Mouse (Mus musculus): ENCODE data around the gene Smad3. TPM values are rescaled to one million over a fixed set of nuclear protein-coding genes. Genes with fewer than 3 reads are reported as not detected.

The Smad3 gene
- total and polyA plus RNA-seq, 3 experiments: 7.5 to 10.2 TPM; not detected in 1

DNA sequence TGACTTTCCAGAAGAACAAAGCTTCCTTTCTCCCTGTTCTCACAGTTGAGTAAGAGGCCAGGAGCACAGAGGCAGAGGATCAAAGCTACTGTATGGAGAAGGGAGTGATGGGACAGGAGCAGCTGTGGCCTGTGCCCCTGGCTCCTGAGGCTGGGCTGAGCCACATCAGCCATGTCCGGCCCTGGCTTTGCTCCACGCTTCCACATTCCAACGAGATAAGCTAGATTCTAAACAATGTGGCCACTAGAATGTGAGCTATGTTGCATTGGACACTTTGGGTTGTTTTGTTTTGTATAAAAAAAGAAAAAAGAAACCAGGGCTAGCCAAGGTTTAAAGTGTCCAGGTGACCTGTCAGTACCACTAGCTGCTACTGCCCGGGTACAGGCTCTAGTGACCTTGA lies 100.6 kb downstream of the Smad3 start:
- Histone ChIP-seq H3K27ac (ENCODE audit: control insufficient read depth, low read depth, low read length) (no peak overlapping the region), H3K9me3 (replicated peaks; ENCODE audit: insufficient read depth, low read length) (no peaks in the 10 kb centered on the region), H3K36me3 (ENCODE audit: control insufficient read depth in 1 of 2, insufficient read depth in 2 of 2, low read length in 2 of 2) (no peaks in the 10 kb centered on the region), H3K79me2 (ENCODE audit: control insufficient read depth, insufficient read depth, low read length, poor library complexity) (no peaks in the 10 kb centered on the region), H3K9ac (ENCODE audit: control insufficient read depth, low read depth, low read length, poor library complexity, severe bottlenecking) (no peak overlapping the region), H3K4me3 (ENCODE audit: control insufficient read depth in 1 of 2, insufficient read depth in 1 of 2, low read depth in 2 of 2, low read length in 2 of 2) (no peak overlapping the region), H3K27me3 (ENCODE audit: control insufficient read depth in 1 of 2, insufficient read depth in 2 of 2, low read length in 2 of 2) (no peaks in the 10 kb centered on the region), H3K4me1 (ENCODE audit: control insufficient read depth in 1 of 2, insufficient read depth in 2 of 2, low read length in 2 of 2) (no peaks in the 10 kb centered on the region)
- no peak for DNase-seq (ENCODE audit: low read depth, low spot score)
- TF ChIP-seq E2F4 (IDR thresholded peaks at IDR 0.05; ENCODE audit: borderline replicate concordance, low read depth, low read length): no peak
- no peak for TF ChIP-seq ETS1 (IDR thresholded peaks at IDR 0.05; ENCODE audit: low read depth, low read length)
- no peak for TF ChIP-seq TAL1 (IDR thresholded peaks at IDR 0.05; ENCODE audit: low read length)
- TF ChIP-seq ZMIZ1 (IDR thresholded peaks at IDR 0.05; ENCODE audit: low read depth, low read length): no peak

DNA sequence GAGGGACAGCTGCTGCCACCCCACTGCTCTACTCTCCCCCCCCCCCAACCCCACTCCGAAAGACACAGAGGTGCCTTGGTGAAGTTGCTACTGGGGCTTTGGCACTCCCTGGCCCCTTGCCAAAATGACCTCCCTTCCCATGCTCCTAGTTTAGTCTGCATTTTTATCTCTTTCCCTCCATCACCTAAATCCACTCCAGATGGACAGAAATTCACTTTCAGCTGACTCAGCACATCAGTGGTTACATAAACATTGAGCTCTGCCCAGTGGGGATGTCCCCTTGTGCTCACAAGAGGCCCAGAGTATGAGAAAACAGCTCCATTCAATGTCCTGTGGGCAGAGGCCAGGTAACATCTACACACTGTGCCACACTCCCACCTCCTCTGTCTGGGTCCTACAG lies 102.7 kb downstream of the Smad3 start:
- no peaks in the 10 kb centered on the region for H3K27me3 ChIP-seq (ENCODE audit: control insufficient read depth in 1 of 2, insufficient read depth in 2 of 2, low read length in 2 of 2)
- no peaks in the 10 kb centered on the region for H3K4me1 ChIP-seq (ENCODE audit: control insufficient read depth in 1 of 2, insufficient read depth in 2 of 2, low read length in 2 of 2)
- no peak for DNase-seq (ENCODE audit: low read depth, low spot score)
- H3K79me2 ChIP-seq (ENCODE audit: control insufficient read depth, insufficient read depth, low read length, poor library complexity): no peaks in the 10 kb centered on the region
- H3K4me3 ChIP-seq (ENCODE audit: control insufficient read depth in 1 of 2, insufficient read depth in 1 of 2, low read depth in 2 of 2, low read length in 2 of 2): no peak overlapping the region
- H3K9ac ChIP-seq (ENCODE audit: control insufficient read depth, low read depth, low read length, poor library complexity, severe bottlenecking): no peak overlapping the region
- no peak overlapping the region for H3K27ac ChIP-seq (ENCODE audit: control insufficient read depth, low read depth, low read length)
- TF ChIP-seq EP300 (IDR thresholded peaks at IDR 0.05; ENCODE audit: low read depth in 1 of 2, low read length in 2 of 2) (no peak), MAFK (IDR thresholded peaks at IDR 0.05; ENCODE audit: borderline replicate concordance, low read depth, low read length) (peak; percentile 87)
- H3K9me3 ChIP-seq (replicated peaks; ENCODE audit: insufficient read depth, low read length): no peaks in the 10 kb centered on the region
- no peaks in the 10 kb centered on the region for H3K36me3 ChIP-seq (ENCODE audit: control insufficient read depth in 1 of 2, insufficient read depth in 2 of 2, low read length in 2 of 2)

DNA sequence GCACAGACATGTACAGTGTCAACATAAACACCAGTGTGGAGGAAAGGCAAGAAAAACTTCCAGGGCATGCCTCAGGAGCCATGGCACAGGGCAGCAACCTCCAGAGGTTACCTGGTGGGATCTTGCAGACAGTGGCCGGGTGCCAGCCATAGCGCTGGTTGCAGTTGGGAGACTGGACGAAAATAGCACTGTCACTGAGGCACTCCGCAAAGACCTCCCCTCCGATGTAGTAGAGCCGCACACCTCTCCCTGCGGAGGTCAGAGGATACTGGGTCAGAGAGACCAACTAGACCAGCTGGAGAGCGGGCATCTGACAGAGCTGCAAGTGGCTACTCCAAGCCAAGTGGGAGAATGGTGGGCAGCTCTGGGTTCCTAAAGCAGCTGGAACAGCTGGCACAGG lies 103.2 kb downstream of the Smad3 start:
- Histone ChIP-seq H3K9ac (ENCODE audit: control insufficient read depth, low read depth, low read length, poor library complexity, severe bottlenecking) (no peak overlapping the region), H3K79me2 (ENCODE audit: control insufficient read depth, insufficient read depth, low read length, poor library complexity) (no peaks in the 10 kb centered on the region), H3K9me3 (replicated peaks; ENCODE audit: insufficient read depth, low read length) (no peaks in the 10 kb centered on the region), H3K27me3 (ENCODE audit: control insufficient read depth in 1 of 2, insufficient read depth in 2 of 2, low read length in 2 of 2) (no peaks in the 10 kb centered on the region), H3K27ac (ENCODE audit: control insufficient read depth, low read depth, low read length) (no peak overlapping the region), H3K36me3 (ENCODE audit: control insufficient read depth in 1 of 2, insufficient read depth in 2 of 2, low read length in 2 of 2) (no peaks in the 10 kb centered on the region), H3K4me3 (ENCODE audit: control insufficient read depth in 1 of 2, insufficient read depth in 1 of 2, low read depth in 2 of 2, low read length in 2 of 2) (no peak overlapping the region), H3K4me1 (ENCODE audit: control insufficient read depth in 1 of 2, insufficient read depth in 2 of 2, low read length in 2 of 2) (no peaks in the 10 kb centered on the region)
- DNase-seq (ENCODE audit: low read depth, low spot score): no peak
- TF ChIP-seq NELFE (IDR thresholded peaks at IDR 0.05; ENCODE audit: low read depth, low read length): no peak
- no peak for TF ChIP-seq USF1 (IDR thresholded peaks at IDR 0.05; ENCODE audit: low read depth, low read length)
- TF ChIP-seq ZC3H11A (IDR thresholded peaks at IDR 0.05; ENCODE audit: low read depth, low read length): no peak
- no peak for TF ChIP-seq CTCF (IDR thresholded peaks at IDR 0.05 in 2 of 3, conservative IDR thresholded peaks at IDR 0.05 in 1 of 3; ENCODE audit: control insufficient read depth in 1 of 3, insufficient read depth in 1 of 3, low read depth in 2 of 3, low read length in 3 of 3, poor library complexity in 1 of 3, severe bottlenecking in 1 of 3)
- no peak for TF ChIP-seq RCOR1 (IDR thresholded peaks at IDR 0.05; ENCODE audit: low read depth, low read length)
- no peak for TF ChIP-seq ZNF384 (IDR thresholded peaks at IDR 0.05; ENCODE audit: low read depth, low read length)
- TF ChIP-seq BHLHE40 (IDR thresholded peaks at IDR 0.05; ENCODE audit: borderline replicate concordance, low read depth, low read length): no peak
- TF ChIP-seq MAZ (IDR thresholded peaks at IDR 0.05; ENCODE audit: low read depth, low read length): no peak
- no peak for TF ChIP-seq TAL1 (IDR thresholded peaks at IDR 0.05; ENCODE audit: low read length)
- no peak for TF ChIP-seq MAX (IDR thresholded peaks at IDR 0.05; ENCODE audit: low read length)
- no peak for TF ChIP-seq JUND (IDR thresholded peaks at IDR 0.05; ENCODE audit: low read depth, low read length)
- TF ChIP-seq MXI1 (IDR thresholded peaks at IDR 0.05; ENCODE audit: low read depth, low read length): no peak
- no peak for TF ChIP-seq SIN3A (IDR thresholded peaks at IDR 0.05; ENCODE audit: low read length)
- TF ChIP-seq POLR2AphosphoS2 (IDR thresholded peaks at IDR 0.05; ENCODE audit: low read length): no peak
